Mouse (Mus musculus) liver, adult 2 months (tissue): ENCODE data around the gene Cr2. TPM values are rescaled to one million over a fixed set of nuclear protein-coding genes. Genes with fewer than 3 reads are reported as not detected.

Source experiments
- DNase-seq: peaks from one replicate; pipeline ENCODE4 v3.0.0-alpha.2; 2011; ENCODE audit warnings: low read depth, low spot score; ENCODE audit errors: extremely low read depth
- H3K27ac ChIP-seq: fragments of 200-500 bp; replicated peaks from 2 replicates; pipeline ENCODE4 v1.5.1; 2012; ENCODE audit warnings: low read depth, mild to moderate bottlenecking, control low read depth, inconsistent platforms, low read length; ENCODE audit not compliant: insufficient read depth
- H3K27me3 ChIP-seq: fragments of 200-500 bp; 2 replicates; pipeline ENCODE4 v1.6.1; 2012; ENCODE audit warnings: mild to moderate bottlenecking, moderate library complexity, low read length, inconsistent platforms; ENCODE audit not compliant: control insufficient read depth, insufficient read depth
- H3K36me3 ChIP-seq: fragments of 200-500 bp; 2 replicates; pipeline ENCODE4 v1.6.1; 2012; ENCODE audit warnings: low read length, inconsistent platforms; ENCODE audit not compliant: control insufficient read depth, insufficient read depth
- H3K4me1 ChIP-seq: fragments of 200-500 bp; 2 replicates; pipeline ENCODE4 v1.6.1; 2011; ENCODE audit warnings: low read length; ENCODE audit not compliant: control insufficient read depth, insufficient read depth
- H3K4me3 ChIP-seq: fragments of 200-500 bp; 2 replicates; pipeline ENCODE4 v1.5.1; 2011; ENCODE audit warnings: low read depth, mild to moderate bottlenecking, control low read depth, low read length, moderate library complexity; ENCODE audit not compliant: insufficient read depth
- H3K79me2 ChIP-seq: fragments of 200-500 bp; 2 replicates; pipeline ENCODE4 v1.6.1; 2012; ENCODE audit warnings: inconsistent platforms, mild to moderate bottlenecking, low read length, moderate library complexity; ENCODE audit not compliant: control insufficient read depth, insufficient read depth
- H3K9ac ChIP-seq: fragments of 200-500 bp; 2 replicates; pipeline ENCODE4 v1.6.1; 2012; ENCODE audit warnings: low read depth, mild to moderate bottlenecking, control low read depth, inconsistent platforms, low read length
- CTCF ChIP-seq: fragments of 200-500 bp; IDR thresholded peaks from 2 replicates; pipeline ENCODE4 v1.5.1; 2011; ENCODE audit warnings: low read depth, low read length, control low read depth
- POLR2A ChIP-seq: fragments of 200-500 bp; IDR thresholded peaks from 2 replicates; pipeline ENCODE4 v1.6.1; 2011; ENCODE audit warnings: low read length, control low read depth; ENCODE audit not compliant: insufficient read depth; ENCODE audit errors: extremely low read depth
- WGBS: fragments of 180-500 bp; shearing (Covaris S2); methylation state at CpG from one replicate; pipeline ENCODE4 v1.1.7; 2018; 5-methylcytosine and 5-hydroxymethylcytosine counted together
- polyA plus RNA-seq: library from polyadenylated mRNA; depleted of rRNA; stranded (reverse); fragments of >200 nt; gene quantifications from 2 replicates; pipeline ENCODE4 v1.2.3, GENCODE M21; 2012; rRNA removed
- total RNA-seq: library from RNA; depleted of rRNA; stranded (reverse); fragments of >200 nt; gene quantifications from 2 replicates; pipeline ENCODE4 v1.2.3, GENCODE M21; 2014; rRNA removed

Gene Cr2
- total and polyA plus RNA-seq, 2 experiments: 0.04 to 0.18 TPM

GRCm38 (mm10) chr1:195113621-195114020 lies 62.9 kb downstream of the Cr2 start:
- WGBS: 95% methylated on average over 4 of the region's 4 CpGs
- no peak for DNase-seq
- Histone ChIP-seq H3K4me1 (no peaks in the 10 kb centered on the region), H3K27me3 (no peaks in the 10 kb centered on the region), H3K36me3 (peaks cover 43% of the 10 kb centered on the region), H3K9ac (no peak overlapping the region), H3K4me3 (no peak overlapping the region), H3K27ac (no peak overlapping the region), H3K79me2 (no peaks in the 10 kb centered on the region)
- TF ChIP-seq POLR2A (no peak), CTCF (no peak)

DNA sequence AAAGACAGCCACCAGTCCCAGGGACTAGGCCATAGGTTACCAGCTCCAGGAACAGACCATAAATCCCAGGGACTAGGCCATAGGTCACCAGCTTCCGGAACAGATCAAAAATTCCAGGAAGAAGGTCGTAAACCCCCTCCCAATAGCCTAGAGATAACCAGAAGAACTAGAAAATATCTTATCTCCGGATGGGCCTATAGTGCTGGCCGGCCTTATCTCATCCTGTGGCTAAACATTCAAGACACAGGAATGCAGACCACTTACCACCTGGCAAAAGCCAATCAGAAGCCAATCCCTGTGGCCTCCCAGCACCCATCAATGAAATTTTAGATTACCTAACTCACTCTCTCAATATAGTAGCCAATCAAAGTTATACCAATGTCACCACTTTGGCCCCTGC lies 75.8 kb downstream of the Cr2 start:
- no peak overlapping the region for H3K4me3 ChIP-seq
- DNase-seq: no peak
- no peaks in the 10 kb centered on the region for H3K27me3 ChIP-seq
- H3K9ac ChIP-seq: no peak overlapping the region
- 51% methylated on average over 4 of the region's 4 CpGs for WGBS
- H3K4me1 ChIP-seq: no peaks in the 10 kb centered on the region
- H3K27ac ChIP-seq: no peak overlapping the region
- peaks cover 22% of the 10 kb centered on the region for H3K36me3 ChIP-seq
- H3K79me2 ChIP-seq: no peaks in the 10 kb centered on the region
- no peak for TF ChIP-seq POLR2A
- TF ChIP-seq CTCF: no peak

DNA sequence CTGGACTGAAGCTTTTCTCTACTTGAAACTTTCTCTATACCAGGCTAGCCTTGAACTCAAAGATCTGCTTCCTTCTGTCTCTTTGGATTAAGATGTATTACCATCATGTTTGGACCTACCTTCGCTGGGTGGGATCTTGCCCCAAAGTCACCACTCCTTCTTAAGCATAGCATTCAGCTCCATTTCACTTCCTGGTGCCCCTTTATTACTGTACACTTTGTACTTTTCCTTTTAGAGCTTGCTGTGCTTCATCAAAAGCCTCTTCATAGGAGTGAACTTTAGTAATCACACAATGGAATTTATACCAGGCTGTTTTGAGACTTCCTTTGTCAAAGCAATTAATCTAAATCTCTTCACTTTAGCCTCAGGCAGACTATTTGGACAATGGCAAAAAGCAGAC lies 78.5 kb downstream of the Cr2 start:
- DNase-seq: no peak
- Histone ChIP-seq H3K27me3 (no peaks in the 10 kb centered on the region), H3K36me3 (peaks cover 7% of the 10 kb centered on the region), H3K4me3 (no peak overlapping the region), H3K4me1 (no peaks in the 10 kb centered on the region), H3K9ac (no peak overlapping the region), H3K79me2 (no peaks in the 10 kb centered on the region), H3K27ac (no peak overlapping the region)
- TF ChIP-seq CTCF: no peak
- TF ChIP-seq POLR2A: no peak
- WGBS: 100% methylated on average over 1 of the region's 1 CpGs

GRCm38 (mm10) chr1:195092220-195092720 lies 84.2 kb downstream of the Cr2 start, which contains the start of gene Cd46:
Gene Cd46 (minus strand): TSS chr1:195092249.
- H3K27me3 ChIP-seq: no peaks in the 10 kb centered on the region
- H3K4me1 ChIP-seq: peaks cover 4% of the 10 kb centered on the region
- peak; percentile 90 for DNase-seq
- TF ChIP-seq POLR2A (no peak), CTCF (no peak)
- no peaks in the 10 kb centered on the region for H3K36me3 ChIP-seq
- H3K9ac ChIP-seq: peak within 1 kb of the TSS; percentile 77
- peak within 1 kb of the TSS; percentile 85 for H3K27ac ChIP-seq
- no peaks in the 10 kb centered on the region for H3K79me2 ChIP-seq
- 2% methylated on average over 14 of the region's 14 CpGs for WGBS
- peak within 1 kb of the TSS; percentile 61 for H3K4me3 ChIP-seq

GRCm38 (mm10) chr1:195091699-195092219 lies 84.8 kb downstream of the Cr2 start:
- H3K79me2 ChIP-seq: no peaks in the 10 kb centered on the region

More at GRCm38 (mm10) chr1:195091699-195092219, 84.8 kb downstream of the Cr2 start:
- Histone ChIP-seq H3K27me3 (no peaks in the 10 kb centered on the region), H3K27ac (peak overlapping the region; percentile 85), H3K4me1 (peaks cover 4% of the 10 kb centered on the region), H3K36me3 (no peaks in the 10 kb centered on the region), H3K4me3 (peak overlapping the region; percentile 61), H3K9ac (peak overlapping the region; percentile 77)
- 16% methylated on average over 11 of the region's 11 CpGs for WGBS
- DNase-seq: no peak
- TF ChIP-seq CTCF (no peak), POLR2A (no peak)

Other genes with a start within 250 kb of the Cr2 start
- 1.7 and 2.4 TPM in 2 replicates for gene Cd34, start 237.9 kb downstream of the Cr2 start, total RNA-seq
- gene Cd34, start 237.9 kb downstream of the Cr2 start, polyA plus RNA-seq: 0.40 and 0.72 TPM in 2 replicates
- 1.0 and 1.1 TPM in 2 replicates for gene Cd46, start 84.5 kb downstream of the Cr2 start, total RNA-seq
- gene Cd46, start 84.5 kb downstream of the Cr2 start, polyA plus RNA-seq: 0.14 and 0.20 TPM in 2 replicates
- 98.5 and 116 TPM in 2 replicates for gene Cr1l, start 45.1 kb downstream of the Cr2 start, total RNA-seq
- gene Cr1l, start 45.1 kb downstream of the Cr2 start, polyA plus RNA-seq: 52.0 and 64.6 TPM in 2 replicates